Comparison of ENCODE assay signal across 17 mouse cellular contexts in the genomic region with DNA sequence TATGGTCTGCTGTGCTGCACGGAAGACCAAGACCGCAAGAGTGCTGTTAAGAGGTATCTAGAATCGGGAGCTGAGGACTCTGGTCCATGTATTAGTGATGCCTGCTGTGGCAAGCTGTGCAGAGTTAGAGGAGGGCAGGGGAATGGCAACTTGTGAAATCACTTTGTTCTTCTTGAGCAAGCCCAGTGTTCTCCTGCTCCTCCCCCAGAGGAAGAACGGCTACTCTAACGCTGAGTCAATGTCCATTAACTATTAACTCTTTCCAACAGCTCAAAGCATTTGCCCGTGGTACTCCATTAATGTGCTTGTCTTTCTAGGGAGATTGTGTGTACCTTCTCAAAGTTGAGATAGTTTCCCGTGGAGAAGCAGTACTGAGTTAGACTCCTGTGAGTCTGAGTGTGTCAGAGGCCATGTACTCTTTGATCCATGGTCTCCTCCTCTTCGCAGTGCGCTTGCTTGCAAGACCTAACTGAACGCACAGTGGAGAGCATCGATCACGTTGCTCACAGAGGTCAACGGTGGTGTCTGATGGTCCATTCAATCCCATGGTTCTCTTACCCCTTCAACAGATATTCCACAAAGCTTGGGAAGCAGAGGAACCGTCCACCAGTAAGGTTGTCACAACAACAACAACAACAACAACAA.
DNase-seq lines count a peak whose midpoint lies in the region; ATAC-seq lines count a peak whose summit lies in the region.
"Had no signal": no experiment of that assay in that cellular context is flagged by ENCODE, and none has a peak within 500 bp of the region (broad histone marks: within the 10 kb centered on the region; RNA-seq: fewer than 3 reads in every experiment).

No protein-coding gene starts in this region.

- no peak overlapping the region for H3K4me3 ChIP-seq in embryonic facial prominence, embryonic 10.5 days
- H3K4me3 ChIP-seq in liver, embryonic 12.5 days: no peak overlapping the region
- H3K4me3 ChIP-seq: forebrain, embryonic 13.5 days; left cerebral cortex, adult 2 months; midbrain, embryonic 13.5 days had no signal

- no peak overlapping the region for H3K9ac ChIP-seq in liver, embryonic 12.5 days
- H3K9ac ChIP-seq: forebrain, embryonic 13.5 days; midbrain, embryonic 13.5 days had no signal

- H3K9me3 ChIP-seq in embryonic facial prominence, embryonic 10.5 days: no peaks in the 10 kb centered on the region
- H3K9me3 ChIP-seq in liver, embryonic 12.5 days (replicated peaks): no peaks in the 10 kb centered on the region
- H3K9me3 ChIP-seq: forebrain, embryonic 13.5 days; midbrain, embryonic 13.5 days had no signal

- peak; percentile 42; the same call in 1 of the 2 replicates for ATAC-seq in liver, embryonic 12.5 days
- ATAC-seq: forebrain, embryonic 13.5 days; hindbrain, embryonic 16.5 days; midbrain, embryonic 13.5 days had no signal

- H3K27me3 ChIP-seq in embryonic facial prominence, embryonic 10.5 days (replicated peaks; ENCODE audit: low read depth, poor library complexity, severe bottlenecking): peaks cover 16% of the 10 kb centered on the region
- H3K27me3 ChIP-seq in liver, embryonic 12.5 days (replicated peaks): no peaks in the 10 kb centered on the region
- H3K27me3 ChIP-seq: forebrain, embryonic 13.5 days had no signal

- peak overlapping the region; percentile 59 for H3K27ac ChIP-seq in embryonic facial prominence, embryonic 10.5 days (replicated peaks)
- no peak overlapping the region for H3K27ac ChIP-seq in liver, embryonic 12.5 days
- H3K27ac ChIP-seq: forebrain, embryonic 13.5 days; left cerebral cortex, adult 2 months; macrophage; midbrain, embryonic 13.5 days; stomach, postnatal 0 days had no signal

- peak; percentile 64 for DNase-seq in NIH3T3 (ENCODE audit: low read depth)
- no peak for DNase-seq in embryonic facial prominence, embryonic 10.5 days (ENCODE audit: low spot score)
- peak; percentile 21 for DNase-seq in kidney, postnatal 14 days
- no peak for DNase-seq in gastrocnemius, postnatal 14 days
- DNase-seq in ovary, postnatal 14 days (ENCODE audit: low spot score): no peak
- no peak for DNase-seq in urinary bladder, postnatal 36 days (ENCODE audit: low spot score in 2 of 2)
- DNase-seq: adrenal gland, postnatal 10 days; cerebellum, adult 8-10 months; heart, postnatal 36 days; lung, adult 18-20 months had no signal

- intact Hi-C loops in gastrocnemius, postnatal 14 days (cut with DNase I; ENCODE audit: low total_unique reads): loop anchor here (10.0 kb wide), 1 partner anchor 273 kb away; no protein-coding TSS in a partner anchor

- H3K4me1 ChIP-seq in embryonic facial prominence, embryonic 10.5 days: peaks cover 68% of the 10 kb centered on the region
- no peaks in the 10 kb centered on the region for H3K4me1 ChIP-seq in liver, embryonic 12.5 days
- H3K4me1 ChIP-seq: forebrain, embryonic 13.5 days had no signal

- no peak overlapping the region for H3K4me2 ChIP-seq in liver, embryonic 12.5 days
- H3K4me2 ChIP-seq: forebrain, embryonic 13.5 days; midbrain, embryonic 13.5 days had no signal

- 86% methylated on average over 14 of the region's 14 CpGs for WGBS in embryonic facial prominence, embryonic 10.5 days
- WGBS in liver, embryonic 12.5 days (ENCODE audit: insufficient replicate concordance): 68% methylated on average over 14 of the region's 14 CpGs

- H3K36me3 ChIP-seq in embryonic facial prominence, embryonic 10.5 days (replicated peaks): no peaks in the 10 kb centered on the region
- H3K36me3 ChIP-seq in liver, embryonic 12.5 days: no peaks in the 10 kb centered on the region
- H3K36me3 ChIP-seq: midbrain, embryonic 13.5 days had no signal

Comparison
In these comparisons a context has a peak if more than half of its experiments do, and no peak if none do; other contexts are left out.
1. DNase-seq: peak in NIH3T3 (single experiment) and kidney, postnatal 14 days (single experiment); none in embryonic facial prominence, embryonic 10.5 days (single experiment), gastrocnemius, postnatal 14 days (single experiment), ovary, postnatal 14 days (single experiment) and urinary bladder, postnatal 36 days (0 of 2).